Mouse (Mus musculus): ENCODE results near the gene Crybg3. TPM values are rescaled to one million over a fixed set of nuclear protein-coding genes. Genes with fewer than 3 reads are reported as not detected.

The Crybg3 gene
- polyA plus RNA-seq, 1 experiment, result 1.8 TPM

- H3K27me3 ChIP-seq (ENCODE audit: control insufficient read depth, insufficient read depth, low read length), result no peaks in the 10 kb centered on the region
- TF ChIP-seq CTCF (IDR thresholded peaks at IDR 0.05; ENCODE audit: extremely low read depth, insufficient read length, insufficient replicate concordance, low read depth, low read length), result no peak
- no peak for TF ChIP-seq POLR2A (IDR thresholded peaks at IDR 0.05; ENCODE audit: low read depth, low read length)
- no peak overlapping the region for H3K27ac ChIP-seq (ENCODE audit: insufficient read depth, low read depth, low read length)
- WGBS, result 93% methylated on average over 10 of the region's 10 CpGs
- H3K4me1 ChIP-seq (ENCODE audit: control insufficient read depth, insufficient read depth, insufficient read length, low read length), result peaks cover 2% of the 10 kb centered on the region; the same call in 1 of the 2 replicates
- no peak overlapping the region for H3K4me3 ChIP-seq (ENCODE audit: low read depth, low read length)
- peaks cover 6% of the 10 kb centered on the region; the same call in 1 of the 2 replicates for H3K36me3 ChIP-seq (ENCODE audit: control insufficient read depth, insufficient read depth, low read length)
These were observed 83.8 kb downstream of the Crybg3 start for GRCm38 (mm10) chr16:59516965-59517364.

- WGBS, result 88% methylated on average over 5 of the region's 5 CpGs
- no peak for TF ChIP-seq POLR2A (IDR thresholded peaks at IDR 0.05; ENCODE audit: low read depth, low read length)
- no peak for TF ChIP-seq CTCF (IDR thresholded peaks at IDR 0.05; ENCODE audit: extremely low read depth, insufficient read length, insufficient replicate concordance, low read depth, low read length)
- Histone ChIP-seq H3K27ac (ENCODE audit: insufficient read depth, low read depth, low read length) (no peak overlapping the region), H3K36me3 (ENCODE audit: control insufficient read depth, insufficient read depth, low read length) (peaks cover 4% of the 10 kb centered on the region; the same call in 1 of the 2 replicates), H3K4me1 (ENCODE audit: control insufficient read depth, insufficient read depth, insufficient read length, low read length) (no peaks in the 10 kb centered on the region), H3K4me3 (ENCODE audit: low read depth, low read length) (no peak overlapping the region), H3K27me3 (ENCODE audit: control insufficient read depth, insufficient read depth, low read length) (no peaks in the 10 kb centered on the region)
These were observed 85.6 kb downstream of the Crybg3 start for GRCm38 (mm10) chr16:59515169-59515568.

DNA sequence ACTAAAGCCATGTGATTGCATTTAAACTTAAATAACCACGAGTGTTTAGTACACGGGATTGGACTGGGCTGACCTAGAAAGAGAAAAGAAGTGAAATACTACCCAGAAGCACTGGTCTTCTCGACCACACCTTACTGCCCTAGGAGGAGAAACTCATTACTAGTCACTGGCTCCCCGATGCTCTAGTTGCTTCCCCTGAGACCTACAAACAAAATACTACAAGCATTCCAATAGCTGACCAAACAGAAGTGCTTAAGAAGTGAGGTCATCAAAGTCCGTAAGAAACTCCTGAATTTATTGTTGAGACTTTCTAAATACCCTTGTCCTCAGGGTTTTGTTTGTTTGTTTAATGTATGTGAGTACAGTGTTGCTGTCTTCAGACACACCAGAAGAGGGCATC is 90.9 kb downstream of the Crybg3 start:
- Histone ChIP-seq H3K27ac (ENCODE audit: insufficient read depth, low read depth, low read length) (no peak overlapping the region), H3K36me3 (ENCODE audit: control insufficient read depth, insufficient read depth, low read length) (peaks cover 4% of the 10 kb centered on the region; the same call in 1 of the 2 replicates), H3K4me1 (ENCODE audit: control insufficient read depth, insufficient read depth, insufficient read length, low read length) (no peaks in the 10 kb centered on the region), H3K27me3 (ENCODE audit: control insufficient read depth, insufficient read depth, low read length) (no peaks in the 10 kb centered on the region), H3K4me3 (ENCODE audit: low read depth, low read length) (no peak overlapping the region)
- TF ChIP-seq POLR2A (IDR thresholded peaks at IDR 0.05; ENCODE audit: low read depth, low read length) (no peak), CTCF (IDR thresholded peaks at IDR 0.05; ENCODE audit: extremely low read depth, insufficient read length, insufficient replicate concordance, low read depth, low read length) (no peak)
- 85% methylated on average over 5 of the region's 5 CpGs for WGBS

- TF ChIP-seq CTCF (IDR thresholded peaks at IDR 0.05; ENCODE audit: extremely low read depth, insufficient read length, insufficient replicate concordance, low read depth, low read length) (no peak), POLR2A (IDR thresholded peaks at IDR 0.05; ENCODE audit: low read depth, low read length) (no peak)
- no peaks in the 10 kb centered on the region for H3K4me1 ChIP-seq (ENCODE audit: control insufficient read depth, insufficient read depth, insufficient read length, low read length)
- H3K4me3 ChIP-seq (ENCODE audit: low read depth, low read length), result no peak overlapping the region
- H3K36me3 ChIP-seq (ENCODE audit: control insufficient read depth, insufficient read depth, low read length), result peaks cover 11% of the 10 kb centered on the region
- H3K27ac ChIP-seq (ENCODE audit: insufficient read depth, low read depth, low read length), result no peak overlapping the region
- 93% methylated on average over 3 of the region's 3 CpGs for WGBS
- H3K27me3 ChIP-seq (ENCODE audit: control insufficient read depth, insufficient read depth, low read length), result no peaks in the 10 kb centered on the region
These were observed 101.6 kb downstream of the Crybg3 start for GRCm38 (mm10) chr16:59499180-59499579.

DNA sequence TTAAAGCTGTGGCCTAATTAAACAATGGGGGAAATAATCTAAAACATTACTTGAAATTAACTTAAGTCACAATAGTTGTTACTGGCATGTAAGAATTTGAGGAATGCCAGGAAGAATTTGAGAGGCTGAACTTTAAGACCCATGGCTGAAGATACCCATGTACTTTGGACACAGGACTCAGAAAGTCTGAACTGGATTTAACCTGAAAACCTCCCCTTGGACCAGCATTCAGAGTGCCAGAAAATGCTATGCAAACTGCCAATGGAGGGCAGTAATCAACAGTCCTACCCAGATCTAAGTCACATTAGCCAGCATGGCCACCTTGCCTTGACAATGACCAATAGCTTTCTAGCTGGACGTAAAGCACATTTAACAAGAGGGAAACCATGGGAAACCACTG is 102.8 kb downstream of the Crybg3 start:
- Histone ChIP-seq H3K4me3 (ENCODE audit: low read depth, low read length) (no peak overlapping the region), H3K27me3 (ENCODE audit: control insufficient read depth, insufficient read depth, low read length) (no peaks in the 10 kb centered on the region), H3K36me3 (ENCODE audit: control insufficient read depth, insufficient read depth, low read length) (peaks cover 18% of the 10 kb centered on the region), H3K27ac (ENCODE audit: insufficient read depth, low read depth, low read length) (no peak overlapping the region), H3K4me1 (ENCODE audit: control insufficient read depth, insufficient read depth, insufficient read length, low read length) (no peaks in the 10 kb centered on the region)
- WGBS, result 100% methylated on average over 1 of the region's 1 CpGs
- TF ChIP-seq CTCF (IDR thresholded peaks at IDR 0.05; ENCODE audit: extremely low read depth, insufficient read length, insufficient replicate concordance, low read depth, low read length) (no peak), POLR2A (IDR thresholded peaks at IDR 0.05; ENCODE audit: low read depth, low read length) (no peak)

- Histone ChIP-seq H3K4me3 (ENCODE audit: low read depth, low read length) (no peak overlapping the region), H3K27ac (ENCODE audit: insufficient read depth, low read depth, low read length) (no peak overlapping the region), H3K36me3 (ENCODE audit: control insufficient read depth, insufficient read depth, low read length) (peaks cover 42% of the 10 kb centered on the region), H3K4me1 (ENCODE audit: control insufficient read depth, insufficient read depth, insufficient read length, low read length) (no peaks in the 10 kb centered on the region), H3K27me3 (ENCODE audit: control insufficient read depth, insufficient read depth, low read length) (no peaks in the 10 kb centered on the region)
- 90% methylated on average over 14 of the region's 14 CpGs for WGBS
- TF ChIP-seq CTCF (IDR thresholded peaks at IDR 0.05; ENCODE audit: extremely low read depth, insufficient read length, insufficient replicate concordance, low read depth, low read length), result no peak
- TF ChIP-seq POLR2A (IDR thresholded peaks at IDR 0.05; ENCODE audit: low read depth, low read length), result no peak
These were observed 107.6 kb downstream of the Crybg3 start for GRCm38 (mm10) chr16:59493199-59493598.

- H3K4me3 ChIP-seq (ENCODE audit: low read depth, low read length), result no peak overlapping the region
- WGBS, result 85% methylated on average over 9 of the region's 9 CpGs
- no peak for TF ChIP-seq CTCF (IDR thresholded peaks at IDR 0.05; ENCODE audit: extremely low read depth, insufficient read length, insufficient replicate concordance, low read depth, low read length)
- no peak for TF ChIP-seq POLR2A (IDR thresholded peaks at IDR 0.05; ENCODE audit: low read depth, low read length)
- H3K27ac ChIP-seq (ENCODE audit: insufficient read depth, low read depth, low read length), result no peak overlapping the region
- H3K36me3 ChIP-seq (ENCODE audit: control insufficient read depth, insufficient read depth, low read length), result peaks cover 57% of the 10 kb centered on the region
- peaks cover 4% of the 10 kb centered on the region; the same call in 1 of the 2 replicates for H3K4me1 ChIP-seq (ENCODE audit: control insufficient read depth, insufficient read depth, insufficient read length, low read length)
- H3K27me3 ChIP-seq (ENCODE audit: control insufficient read depth, insufficient read depth, low read length), result no peaks in the 10 kb centered on the region
These were observed 112.7 kb downstream of the Crybg3 start for GRCm38 (mm10) chr16:59487975-59488548.
